Mouse (Mus musculus) spleen, adult 2 months (tissue): ENCODE results near the gene Ankfn1. TPM values are rescaled to one million over a fixed set of nuclear protein-coding genes. Genes with fewer than 3 reads are reported as not detected.

Source experiments
- DNase-seq, 2 experiments: peaks; one replicate each; pipeline versions ENCODE4 v3.0.0 to v3.0.0-alpha.2; 2012 to 2021; ENCODE audit warnings: low spot score in 2 of 2, low read depth in 1 of 2
- H3K27ac ChIP-seq: fragments of 200-500 bp; 2 replicates; pipeline ENCODE4 v1.5.1; 2012; ENCODE audit warnings: low read length, inconsistent platforms; ENCODE audit not compliant: insufficient read depth
- H3K27me3 ChIP-seq: fragments of 200-500 bp; 2 replicates; pipeline ENCODE4 v1.6.1; 2012; ENCODE audit warnings: mild to moderate bottlenecking, moderate library complexity, low read length, inconsistent platforms; ENCODE audit not compliant: control insufficient read depth, insufficient read depth
- H3K36me3 ChIP-seq: fragments of 200-500 bp; 2 replicates; pipeline ENCODE4 v1.6.1; 2012; ENCODE audit warnings: mild to moderate bottlenecking, low read length, inconsistent platforms; ENCODE audit not compliant: control insufficient read depth, insufficient read depth
- H3K4me1 ChIP-seq: fragments of 200-500 bp; 2 replicates; pipeline ENCODE4 v1.6.1; 2011; ENCODE audit warnings: inconsistent platforms; ENCODE audit not compliant: control insufficient read depth, insufficient read depth, insufficient read length
- H3K4me3 ChIP-seq: fragments of 200-500 bp; 2 replicates; pipeline ENCODE4 v1.5.1; 2011; ENCODE audit warnings: mild to moderate bottlenecking, inconsistent platforms; ENCODE audit not compliant: insufficient read depth, insufficient read length; ENCODE audit errors: extremely low read depth
- CTCF ChIP-seq: fragments of 200-500 bp; IDR thresholded peaks from 2 replicates; pipeline ENCODE4 v1.5.1; 2011; ENCODE audit warnings: mild to moderate bottlenecking, inconsistent platforms; ENCODE audit not compliant: insufficient read depth, insufficient read length, insufficient replicate concordance; ENCODE audit errors: extremely low read depth
- POLR2A ChIP-seq: fragments of 200-500 bp; IDR thresholded peaks from 2 replicates; pipeline ENCODE4 v1.6.1; 2011; ENCODE audit warnings: low read depth, low read length, inconsistent platforms
- WGBS: fragments of 180-500 bp; shearing (Covaris S2); methylation state at CpG from one replicate; pipeline ENCODE4 v1.1.7; 2018; 5-methylcytosine and 5-hydroxymethylcytosine counted together
- polyA plus RNA-seq: library from polyadenylated mRNA; depleted of rRNA; stranded (reverse); fragments of >200 nt; gene quantifications from 2 replicates; pipeline ENCODE4 v1.2.3, GENCODE M21; 2012

Gene Ankfn1
- polyA plus RNA-seq, 1 experiment = not detected

GRCm38 (mm10) chr11:89452862-89453261 lies 324.6 kb downstream of the Ankfn1 start:
- WGBS = 40% methylated on average over 2 of the region's 2 CpGs
- no peak for DNase-seq
- no peak overlapping the region for H3K4me3 ChIP-seq
- H3K36me3 ChIP-seq = no peaks in the 10 kb centered on the region
- TF ChIP-seq POLR2A = no peak
- no peak for TF ChIP-seq CTCF
- H3K27ac ChIP-seq = no peak overlapping the region
- no peaks in the 10 kb centered on the region for H3K27me3 ChIP-seq
- H3K4me1 ChIP-seq = no peaks in the 10 kb centered on the region

- no peak overlapping the region for H3K4me3 ChIP-seq
- no peaks in the 10 kb centered on the region for H3K27me3 ChIP-seq
- no peaks in the 10 kb centered on the region for H3K4me1 ChIP-seq
- WGBS = 83% methylated on average over 4 of the region's 4 CpGs
- H3K36me3 ChIP-seq = no peaks in the 10 kb centered on the region
- TF ChIP-seq CTCF = no peak
- no peak for TF ChIP-seq POLR2A
- no peak for DNase-seq
- H3K27ac ChIP-seq = no peak overlapping the region
Measured at GRCm38 (mm10) chr11:89450406-89450805, 327.0 kb downstream of the Ankfn1 start.

- DNase-seq = no peak
- Histone ChIP-seq H3K27ac (no peak overlapping the region), H3K4me1 (no peaks in the 10 kb centered on the region), H3K4me3 (no peak overlapping the region), H3K27me3 (no peaks in the 10 kb centered on the region), H3K36me3 (no peaks in the 10 kb centered on the region)
- WGBS = 76% methylated on average over 6 of the region's 6 CpGs
- TF ChIP-seq CTCF (no peak), POLR2A (no peak)
Measured at GRCm38 (mm10) chr11:89448986-89449385, 328.5 kb downstream of the Ankfn1 start.

- DNase-seq = no peak
- no peaks in the 10 kb centered on the region for H3K4me1 ChIP-seq
- no peak overlapping the region for H3K4me3 ChIP-seq
- TF ChIP-seq CTCF = no peak
- no peak for TF ChIP-seq POLR2A
- H3K36me3 ChIP-seq = no peaks in the 10 kb centered on the region
- H3K27ac ChIP-seq = no peak overlapping the region
- WGBS = 79% methylated on average over 12 of the region's 12 CpGs
- no peaks in the 10 kb centered on the region for H3K27me3 ChIP-seq
Measured at GRCm38 (mm10) chr11:89447477-89447876, 330.0 kb downstream of the Ankfn1 start.

- no peaks in the 10 kb centered on the region for H3K4me1 ChIP-seq
- H3K36me3 ChIP-seq = no peaks in the 10 kb centered on the region
- TF ChIP-seq CTCF (no peak), POLR2A (no peak)
- no peak overlapping the region for H3K27ac ChIP-seq
- H3K27me3 ChIP-seq = no peaks in the 10 kb centered on the region
- no peak for DNase-seq
- no peak overlapping the region for H3K4me3 ChIP-seq
- 88% methylated on average over 6 of the region's 6 CpGs for WGBS
Measured at GRCm38 (mm10) chr11:89440566-89440965, 336.9 kb downstream of the Ankfn1 start.

- H3K4me1 ChIP-seq = no peaks in the 10 kb centered on the region
- DNase-seq = no peak
- H3K4me3 ChIP-seq = no peak overlapping the region
- H3K27ac ChIP-seq = no peak overlapping the region
- WGBS = 37% methylated on average over 3 of the region's 3 CpGs
- TF ChIP-seq CTCF (no peak), POLR2A (no peak)
- H3K36me3 ChIP-seq = no peaks in the 10 kb centered on the region
- no peaks in the 10 kb centered on the region for H3K27me3 ChIP-seq
Measured at GRCm38 (mm10) chr11:89424358-89424757, 353.1 kb downstream of the Ankfn1 start.

- TF ChIP-seq CTCF = no peak
- TF ChIP-seq POLR2A = no peak
- 87% methylated on average over 5 of the region's 5 CpGs for WGBS
- DNase-seq = no peak
- Histone ChIP-seq H3K4me1 (no peaks in the 10 kb centered on the region), H3K27ac (no peak overlapping the region), H3K36me3 (no peaks in the 10 kb centered on the region), H3K4me3 (no peak overlapping the region), H3K27me3 (no peaks in the 10 kb centered on the region)
Measured at GRCm38 (mm10) chr11:89422637-89423036, 354.8 kb downstream of the Ankfn1 start.
